Mouse (Mus musculus): ENCODE measurements around the gene Itgb3.
A peak's percentile ranks its signal among the peaks of the same experiment; 100 is the strongest.

Itgb3 gene

DNA sequence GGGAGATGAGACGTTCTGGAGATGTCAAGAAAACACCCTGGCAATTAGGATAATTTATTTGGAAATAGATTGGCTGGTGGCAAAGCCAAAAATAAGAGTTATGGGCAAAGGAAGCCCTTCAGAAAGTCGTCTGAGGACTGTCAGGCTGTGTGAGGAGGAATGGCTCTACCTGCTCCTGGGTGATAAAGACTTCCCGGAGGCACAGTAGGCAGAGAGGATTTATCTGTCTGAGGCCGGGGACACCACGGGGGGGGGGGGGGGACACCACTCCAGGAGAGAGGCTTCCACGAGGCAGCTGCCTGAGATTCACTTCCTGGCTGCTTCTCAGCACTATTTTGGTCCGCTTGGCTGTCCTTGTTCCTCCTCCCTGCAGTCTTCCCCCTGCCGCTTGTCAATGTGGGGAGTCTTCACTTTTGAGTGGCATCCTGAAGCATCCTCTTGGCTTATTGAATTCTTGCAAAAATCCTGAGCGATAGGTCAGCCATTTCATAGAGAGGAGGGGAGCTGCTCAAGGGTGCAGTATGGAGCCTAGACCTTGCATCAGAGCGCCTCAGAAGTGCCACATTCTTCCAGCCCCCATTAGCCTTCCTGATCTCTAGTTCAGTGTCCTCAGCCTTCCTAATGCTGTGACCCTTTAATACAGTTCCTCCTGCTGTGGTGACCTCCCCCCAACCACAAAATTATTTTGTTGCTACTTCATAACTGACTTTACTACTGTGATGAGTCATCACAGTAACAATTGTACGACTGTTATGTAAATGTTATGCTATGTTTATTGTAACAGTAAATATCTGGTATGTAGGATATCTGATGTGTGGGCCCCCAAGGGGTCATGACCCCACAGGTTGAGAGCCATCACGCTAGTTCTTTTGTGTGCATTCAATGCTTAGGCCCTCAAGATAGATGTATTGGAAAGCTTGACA lies 14.5 kb downstream of the Itgb3 start:
- no peak for DNase-seq (ENCODE audit: low read depth, low spot score)

DNA sequence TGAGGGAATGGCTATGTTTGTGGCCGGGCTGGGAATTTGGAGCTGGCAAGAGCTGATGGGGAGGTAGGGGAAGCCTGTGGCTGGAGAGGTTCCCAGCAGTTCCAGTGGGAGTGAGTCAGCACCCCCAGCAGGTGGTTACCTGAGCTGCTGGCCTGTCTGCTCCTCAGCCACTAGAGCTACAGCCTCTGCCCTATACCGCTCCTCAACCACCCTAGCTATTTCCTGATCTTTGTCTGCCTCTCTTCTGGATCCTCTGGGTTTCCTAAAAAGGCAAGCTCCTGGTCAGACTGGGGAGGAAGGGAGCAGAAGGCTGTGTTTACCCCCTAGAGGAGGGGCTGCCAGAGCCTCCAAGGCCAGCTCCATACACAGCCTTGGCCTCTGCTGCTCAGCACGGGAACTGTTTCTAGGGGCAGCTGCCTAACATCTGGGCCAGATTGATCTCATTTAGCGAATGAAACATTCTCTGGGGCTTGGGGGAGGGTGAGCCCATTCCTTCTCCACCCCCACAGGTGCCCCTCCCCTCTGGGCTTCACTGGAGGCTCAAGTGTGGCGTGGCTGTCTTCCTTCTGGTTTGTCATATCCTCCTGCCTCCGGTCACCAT lies 17.1 kb downstream of the Itgb3 start:
- peak; percentile 64 for DNase-seq (ENCODE audit: low read depth, low spot score)

- peak; percentile 58 for DNase-seq (ENCODE audit: low read depth, low spot score)
Measured at GRCm38 (mm10) chr11:104625453-104626402, 17.9 kb downstream of the Itgb3 start.

GRCm38 (mm10) chr11:104626635-104627034 lies 18.8 kb downstream of the Itgb3 start:
- no peak for DNase-seq (ENCODE audit: low read depth, low spot score)

DNA sequence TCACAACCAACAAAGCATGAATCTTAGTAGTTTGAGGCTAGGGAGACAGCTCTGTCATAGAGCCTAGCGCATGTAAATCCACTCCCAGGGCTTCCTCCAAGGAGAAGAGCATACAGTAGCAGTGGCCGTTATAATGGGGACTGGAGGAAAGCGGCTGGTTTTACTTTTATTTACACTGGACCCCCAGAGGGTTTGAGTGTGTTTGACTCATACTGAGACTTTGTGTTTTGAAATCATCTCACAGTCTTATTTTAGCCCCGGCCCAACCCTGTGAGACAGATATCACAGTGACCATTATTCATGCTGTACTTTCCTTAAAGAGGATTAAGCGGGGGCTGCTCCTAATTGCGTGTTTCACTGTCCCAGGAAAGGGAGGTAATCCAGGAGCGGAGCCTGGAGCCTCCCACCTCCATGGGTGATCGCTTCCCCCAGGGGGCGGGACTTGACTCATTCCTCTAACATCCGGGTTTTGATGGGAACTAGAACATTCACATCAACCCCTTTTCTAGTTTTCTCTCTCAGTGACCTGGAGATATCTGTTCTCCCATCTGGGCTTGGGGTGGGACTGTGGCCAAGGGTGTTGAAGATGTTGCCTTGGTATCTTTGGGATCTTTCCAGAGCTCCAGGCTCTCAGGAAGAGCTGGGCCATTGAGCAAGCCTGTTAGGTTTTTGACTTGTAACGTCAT lies 20.0 kb downstream of the Itgb3 start:
- DNase-seq (ENCODE audit: low read depth, low spot score), result peak; percentile 38

- DNase-seq (ENCODE audit: low read depth, low spot score), result no peak
Measured at GRCm38 (mm10) chr11:104628566-104628965, 20.8 kb downstream of the Itgb3 start.

- DNase-seq (ENCODE audit: low read depth, low spot score), result no peak
Measured at GRCm38 (mm10) chr11:104630185-104630835, 22.5 kb downstream of the Itgb3 start.

DNA sequence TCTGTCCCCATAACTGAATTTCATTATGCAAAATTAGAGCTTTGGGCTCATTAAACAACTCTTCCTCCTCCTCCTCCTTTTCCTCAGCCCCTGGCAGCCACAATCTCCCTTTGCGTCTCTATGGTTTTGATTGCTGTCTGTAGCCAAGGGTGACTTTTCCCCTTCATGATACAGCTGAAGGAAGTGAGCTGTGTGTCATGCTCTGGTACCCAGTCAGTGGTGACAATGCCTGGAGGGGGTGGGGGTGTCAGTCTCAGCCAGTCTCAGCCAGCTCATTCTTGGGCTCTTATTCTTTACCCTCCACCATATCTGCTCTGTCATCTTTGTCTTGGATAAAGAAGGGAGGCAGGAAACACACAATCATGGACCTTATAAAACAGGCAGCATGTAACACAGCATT lies 23.5 kb downstream of the Itgb3 start:
- no peak for DNase-seq (ENCODE audit: low read depth, low spot score)

GRCm38 (mm10) chr11:104637010-104637409 lies 29.2 kb downstream of the Itgb3 start:
- DNase-seq (ENCODE audit: low read depth, low spot score), result no peak

DNA sequence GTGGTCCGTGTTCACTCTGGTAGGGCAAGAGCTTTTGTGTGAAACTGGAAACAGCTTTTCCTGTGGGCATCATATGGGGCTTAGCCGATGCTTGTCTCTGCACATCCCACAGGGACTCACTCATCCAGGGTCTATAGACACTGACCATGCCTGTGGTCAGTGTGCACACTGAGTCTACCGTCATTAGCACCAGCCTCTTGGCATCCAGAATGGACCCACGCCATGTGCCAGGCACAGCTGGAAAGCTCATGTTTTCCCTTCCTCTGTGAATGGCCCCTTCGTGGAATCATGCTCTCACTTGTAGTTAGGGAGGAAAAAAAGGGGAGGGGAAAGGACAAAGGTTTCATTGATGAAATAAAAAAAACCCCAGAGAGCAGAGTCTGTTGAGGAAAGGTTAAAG lies 30.2 kb downstream of the Itgb3 start:
- DNase-seq (ENCODE audit: low read depth, low spot score), result no peak

- no peak for DNase-seq (ENCODE audit: low read depth, low spot score)
Measured at GRCm38 (mm10) chr11:104638906-104639305, 31.1 kb downstream of the Itgb3 start.

- DNase-seq (ENCODE audit: low read depth, low spot score), result no peak
Measured at GRCm38 (mm10) chr11:104639634-104640033, 31.8 kb downstream of the Itgb3 start.

GRCm38 (mm10) chr11:104640894-104641293 lies 33.1 kb downstream of the Itgb3 start:
- DNase-seq (ENCODE audit: low read depth, low spot score), result no peak

- DNase-seq (ENCODE audit: low read depth, low spot score), result no peak
Measured at GRCm38 (mm10) chr11:104643236-104643635, 35.4 kb downstream of the Itgb3 start.

DNA sequence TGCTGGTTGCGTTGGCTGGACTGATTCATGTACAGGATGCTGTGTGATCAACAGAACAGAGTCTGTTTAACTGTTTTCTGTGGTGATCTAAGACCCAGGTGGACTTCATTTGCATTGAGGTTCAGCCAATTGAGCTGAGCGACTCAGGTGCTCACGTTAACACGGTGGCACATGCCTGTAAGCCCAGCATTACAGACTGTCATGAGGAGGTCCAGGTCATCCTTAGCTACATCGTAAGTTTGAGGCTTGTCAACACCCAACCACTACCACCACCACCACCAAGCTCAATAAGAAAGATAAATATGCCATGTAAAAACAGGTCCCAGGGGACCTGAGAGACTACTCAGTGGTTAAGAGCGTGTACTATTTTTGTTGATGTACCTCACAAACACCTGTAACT lies 37.6 kb downstream of the Itgb3 start:
- no peak for DNase-seq (ENCODE audit: low read depth, low spot score)

GRCm38 (mm10) chr11:104646173-104646572 lies 38.4 kb downstream of the Itgb3 start:
- DNase-seq (ENCODE audit: low read depth, low spot score), result peak; percentile 22

GRCm38 (mm10) chr11:104646611-104647010 lies 38.8 kb downstream of the Itgb3 start:
- no peak for DNase-seq (ENCODE audit: low read depth, low spot score)

DNA sequence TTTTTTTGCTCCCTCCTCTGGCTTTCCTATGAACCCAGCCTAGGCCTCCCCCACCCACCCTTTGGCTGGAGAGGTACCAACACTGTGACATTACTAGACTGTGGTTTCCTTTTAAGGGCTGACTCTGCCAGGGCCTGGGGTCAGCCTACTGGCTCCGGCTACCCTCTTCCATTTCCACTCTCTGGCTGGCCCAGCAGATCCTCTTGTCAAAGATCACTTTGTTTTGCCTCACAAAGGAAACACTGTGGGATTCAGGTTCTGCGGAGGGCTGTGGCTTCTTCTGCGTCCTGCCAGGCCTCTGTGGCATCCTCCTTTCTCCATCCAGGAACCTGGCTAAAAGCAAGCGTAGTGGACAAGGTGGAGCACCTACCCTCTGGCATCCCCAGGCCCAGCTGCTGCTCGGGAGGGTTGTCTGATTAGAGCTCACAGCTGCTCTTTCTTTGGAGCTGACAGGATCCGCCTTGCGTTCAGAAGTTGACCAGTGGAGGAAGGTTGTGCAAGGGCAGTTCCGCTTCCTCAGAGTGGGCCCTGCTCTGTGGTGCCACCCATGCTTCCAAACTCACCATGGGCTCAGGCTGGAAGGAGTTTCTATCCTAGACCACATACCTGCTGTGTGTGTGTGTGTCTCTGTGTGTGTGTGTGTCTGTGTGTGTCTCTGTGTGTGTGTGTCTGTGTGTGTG lies 39.5 kb downstream of the Itgb3 start:
- no peak for DNase-seq (ENCODE audit: low read depth, low spot score)

GRCm38 (mm10) chr11:104648571-104648970 lies 40.8 kb downstream of the Itgb3 start:
- peak; percentile 91 for DNase-seq (ENCODE audit: low read depth, low spot score)

DNA sequence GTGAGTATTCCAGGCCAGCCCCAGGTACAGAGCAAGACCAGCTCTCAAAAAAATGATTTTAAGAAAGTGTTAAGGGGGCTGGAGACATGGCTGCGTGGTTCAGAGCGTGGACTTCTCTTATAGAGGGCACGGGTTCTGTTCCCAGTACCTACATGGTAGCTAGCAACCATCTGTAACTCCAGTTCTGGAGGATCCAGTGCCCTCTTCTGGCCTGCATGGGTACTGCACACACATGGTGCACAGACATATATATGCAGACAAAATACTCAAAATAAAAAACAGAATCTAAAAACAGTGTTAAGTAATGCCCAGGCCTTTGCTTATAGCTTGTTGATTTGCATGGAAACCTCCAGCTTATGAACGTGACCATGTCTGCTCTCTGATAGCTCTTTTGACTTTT lies 52.8 kb downstream of the Itgb3 start:
- peak; percentile 44 for DNase-seq (ENCODE audit: low read depth, low spot score)
